Mouse (Mus musculus) splenic B cell, adult 2 months (primary cell): ENCODE data around the gene Arvcf.

Experiments
- DNase-seq: peaks from one replicate; pipeline ENCODE4 v3.0.0-alpha.2; 2011; ENCODE audit warnings: low read depth, low spot score
- H3K27me3 ChIP-seq: 2 replicates; pipeline ENCODE4 v1.6.1; 2012; ENCODE audit warnings: mild to moderate bottlenecking, low read length, moderate library complexity, mixed read lengths; ENCODE audit not compliant: control insufficient read depth, poor library complexity, insufficient read depth, severe bottlenecking
- H3K36me3 ChIP-seq: 2 replicates; pipeline ENCODE4 v1.6.1; 2012; ENCODE audit warnings: mild to moderate bottlenecking, low read length, moderate library complexity, mixed read lengths; ENCODE audit not compliant: control insufficient read depth, poor library complexity, insufficient read depth, severe bottlenecking

Arvcf gene

GRCm38 (mm10) chr16:18342650-18343570 lies 5.1 kb upstream of the Arvcf start:
- peak; percentile 11 for DNase-seq
- Histone ChIP-seq H3K27me3 (no peaks in the 10 kb centered on the region), H3K36me3 (no peaks in the 10 kb centered on the region)

- no peaks in the 10 kb centered on the region for H3K27me3 ChIP-seq
- H3K36me3 ChIP-seq, result no peaks in the 10 kb centered on the region
- DNase-seq, result peak; percentile 95
Measured at GRCm38 (mm10) chr16:18343778-18344177, 4.2 kb upstream of the Arvcf start.

DNA sequence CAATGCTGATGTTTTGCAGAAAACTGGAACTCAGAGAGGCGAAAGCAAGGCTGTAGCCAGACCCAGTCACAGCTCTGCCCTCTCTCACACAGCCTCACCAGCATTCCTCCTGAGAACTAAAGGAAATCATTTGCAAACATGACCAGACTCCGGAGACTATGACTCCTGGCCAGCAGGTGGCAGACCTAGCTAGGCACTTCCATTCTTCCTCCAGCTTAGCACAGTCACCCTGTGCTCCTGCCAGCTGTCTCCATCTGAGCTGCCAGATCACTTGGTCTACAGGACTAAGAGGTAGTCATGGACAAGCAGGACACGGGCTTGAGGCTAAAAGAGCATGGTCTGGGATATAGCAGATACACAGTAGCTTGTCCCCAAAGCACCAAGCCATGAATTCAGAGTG lies 2.7 kb upstream of the Arvcf start:
- DNase-seq, result peak; percentile 86
- Histone ChIP-seq H3K36me3 (no peaks in the 10 kb centered on the region), H3K27me3 (no peaks in the 10 kb centered on the region)

- Histone ChIP-seq H3K36me3 (no peaks in the 10 kb centered on the region), H3K27me3 (no peaks in the 10 kb centered on the region)
- peak; percentile 42 for DNase-seq
Measured at GRCm38 (mm10) chr16:18348601-18349175, 706 bp downstream of the Arvcf start.

DNA sequence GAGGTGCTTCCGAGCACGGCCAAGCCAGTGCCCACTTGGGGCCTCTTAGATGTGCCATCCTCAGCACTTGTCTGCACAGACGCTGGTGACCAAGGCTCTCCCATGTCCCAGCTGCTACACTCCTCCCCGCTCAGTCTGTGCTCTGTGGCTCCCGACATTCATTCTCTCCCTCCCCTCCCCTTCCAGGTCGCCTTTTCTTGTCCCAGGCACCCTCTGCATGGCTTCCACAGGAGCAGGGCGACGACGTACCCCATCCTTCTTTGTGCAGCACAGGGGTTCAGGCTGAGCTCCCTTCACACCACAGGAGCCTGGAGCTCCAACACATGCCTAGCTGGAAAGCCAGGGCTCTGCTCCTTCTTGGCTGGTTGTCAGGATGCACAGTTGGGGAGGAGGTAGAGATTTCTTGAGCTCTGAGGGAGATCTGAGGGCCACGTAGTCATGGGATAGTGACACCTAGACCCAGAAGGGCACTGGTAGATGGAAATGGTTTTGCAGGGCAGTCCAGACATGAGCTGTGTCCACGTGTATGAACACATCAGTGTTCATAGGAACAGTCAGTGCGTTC lies 1.9 kb downstream of the Arvcf start:
- no peaks in the 10 kb centered on the region for H3K36me3 ChIP-seq
- no peaks in the 10 kb centered on the region for H3K27me3 ChIP-seq
- DNase-seq, result no peak

DNA sequence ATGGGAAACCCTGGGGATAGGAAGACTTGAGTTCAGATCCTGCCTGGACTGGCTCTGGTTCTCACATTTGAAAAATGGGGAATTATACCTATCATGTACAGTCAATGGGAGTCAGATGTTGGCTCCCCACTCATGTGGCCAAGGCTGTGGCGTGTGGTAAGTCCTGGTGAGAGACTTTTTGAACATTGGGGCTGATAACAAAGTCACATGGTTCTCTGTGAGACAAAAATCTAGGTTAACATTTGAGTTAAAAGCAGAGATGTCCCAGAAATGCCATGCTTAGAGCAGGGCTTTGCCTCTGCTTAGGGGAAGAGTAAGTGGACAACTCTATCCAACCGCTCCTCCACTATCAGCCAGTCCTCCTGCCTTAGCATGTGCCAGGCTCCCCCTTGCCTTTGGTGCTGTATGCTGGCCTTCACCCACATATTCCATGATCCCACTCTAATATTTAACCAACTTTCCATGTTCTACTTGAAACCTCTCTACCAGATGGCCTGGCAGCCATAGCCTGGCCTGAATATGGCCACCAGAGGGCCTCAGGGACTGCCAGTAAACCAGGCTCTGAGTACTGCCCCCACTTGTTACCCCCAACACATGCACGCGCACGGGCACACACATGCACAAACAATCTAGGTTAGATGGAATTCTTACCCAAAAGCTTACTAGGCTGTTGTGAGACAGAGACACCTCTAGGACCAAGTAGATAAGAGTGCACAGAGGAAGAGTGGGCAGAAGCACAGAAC lies 3.5 kb downstream of the Arvcf start:
- peak; percentile 35 for DNase-seq
- Histone ChIP-seq H3K27me3 (no peaks in the 10 kb centered on the region), H3K36me3 (no peaks in the 10 kb centered on the region)

GRCm38 (mm10) chr16:18353106-18353505 lies 5.1 kb downstream of the Arvcf start:
- no peak for DNase-seq
- H3K36me3 ChIP-seq, result no peaks in the 10 kb centered on the region

DNA sequence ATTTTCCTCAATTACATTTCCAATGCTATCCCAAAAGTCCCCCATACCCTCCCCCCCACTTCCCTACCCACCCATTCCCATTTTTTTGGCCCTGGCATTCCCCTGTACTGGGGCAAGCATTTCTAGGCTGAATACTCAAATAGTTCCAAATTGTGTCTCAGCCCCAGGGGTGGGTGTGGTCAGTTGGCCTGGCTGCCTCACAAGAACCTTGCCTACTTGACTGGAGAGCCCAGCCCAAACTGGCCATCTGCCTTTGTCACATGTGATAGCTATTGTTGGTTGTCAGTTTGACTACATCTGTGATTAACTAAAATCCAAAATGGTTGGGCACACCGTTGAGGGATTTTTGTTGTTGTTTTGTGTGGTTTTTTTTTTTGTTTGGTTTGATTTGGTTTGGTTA lies 9.0 kb downstream of the Arvcf start:
- H3K27me3 ChIP-seq, result no peaks in the 10 kb centered on the region
- no peak for DNase-seq
- no peaks in the 10 kb centered on the region for H3K36me3 ChIP-seq

More at GRCm38 (mm10) chr16:18353106-18353505, 5.1 kb downstream of the Arvcf start:
- no peaks in the 10 kb centered on the region for H3K27me3 ChIP-seq

GRCm38 (mm10) chr16:18357977-18358376 lies 10.0 kb downstream of the Arvcf start:
- no peaks in the 10 kb centered on the region for H3K36me3 ChIP-seq
- H3K27me3 ChIP-seq, result no peaks in the 10 kb centered on the region
- no peak for DNase-seq

DNA sequence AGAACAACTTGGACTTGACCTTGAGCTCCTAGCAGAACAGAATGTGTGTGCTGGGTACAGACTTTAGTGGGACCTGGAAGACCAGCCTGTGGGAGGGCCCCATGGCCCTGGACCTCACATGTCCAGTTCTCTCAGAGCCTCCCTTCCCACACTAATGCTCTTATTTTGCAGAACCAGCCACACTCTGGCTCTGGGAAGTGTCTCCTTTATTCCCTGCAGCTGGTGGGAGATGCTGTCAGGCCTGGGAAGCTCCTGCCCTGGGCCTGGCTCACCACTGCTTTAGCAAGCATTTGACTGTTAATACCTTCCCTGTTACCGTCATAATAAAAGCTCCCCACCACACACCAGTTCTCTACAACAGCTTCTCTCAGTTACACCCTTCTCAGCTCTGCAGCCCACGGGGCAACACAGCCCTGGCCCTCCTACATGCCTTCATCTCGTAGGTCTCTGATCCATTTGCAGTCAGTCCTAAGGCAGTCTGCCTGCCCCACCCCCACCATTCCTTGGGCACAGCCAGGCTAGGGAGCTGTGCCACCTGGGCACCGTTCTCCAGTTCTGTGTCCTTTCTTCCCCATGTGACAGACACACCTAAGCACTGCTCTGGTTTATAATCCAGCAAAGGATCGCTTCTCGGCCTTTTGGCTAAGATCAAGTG lies 12.3 kb downstream of the Arvcf start:
- no peaks in the 10 kb centered on the region; the same call in 1 of the 2 replicates for H3K27me3 ChIP-seq
- no peaks in the 10 kb centered on the region for H3K36me3 ChIP-seq
- no peak for DNase-seq

DNA sequence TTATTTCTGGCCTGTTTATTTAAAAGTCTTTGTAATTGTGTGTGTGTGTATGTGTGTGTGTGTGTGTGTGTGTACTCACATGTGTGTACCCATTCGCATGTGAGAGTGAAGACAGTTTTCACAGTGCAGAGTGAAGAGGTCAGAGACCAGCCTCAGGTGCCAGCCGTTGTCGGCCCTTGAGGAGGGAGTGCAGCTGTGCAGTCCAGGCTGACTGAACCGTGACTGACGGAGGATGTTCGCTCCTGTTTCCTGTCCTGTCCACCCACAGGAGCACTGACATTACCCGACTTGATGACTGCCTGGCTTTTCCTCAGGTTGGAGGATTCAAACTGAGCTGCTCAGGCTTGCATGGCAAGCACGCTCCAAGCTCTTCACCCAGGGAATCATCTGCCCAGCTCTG lies 15.0 kb downstream of the Arvcf start:
- Histone ChIP-seq H3K36me3 (no peaks in the 10 kb centered on the region), H3K27me3 (no peaks in the 10 kb centered on the region; the same call in none of the 2 replicates)
- no peak for DNase-seq

- Histone ChIP-seq H3K27me3 (no peaks in the 10 kb centered on the region; the same call in none of the 2 replicates), H3K36me3 (no peaks in the 10 kb centered on the region)
Measured at GRCm38 (mm10) chr16:18366849-18367248, 18.9 kb downstream of the Arvcf start.

GRCm38 (mm10) chr16:18370197-18370596 lies 22.2 kb downstream of the Arvcf start:
- DNase-seq, result no peak
- H3K36me3 ChIP-seq, result no peaks in the 10 kb centered on the region
- no peaks in the 10 kb centered on the region; the same call in 1 of the 2 replicates for H3K27me3 ChIP-seq

More at GRCm38 (mm10) chr16:18366849-18367248, 18.9 kb downstream of the Arvcf start:
- no peak for DNase-seq

- no peak for DNase-seq
- no peaks in the 10 kb centered on the region for H3K27me3 ChIP-seq
Measured at GRCm38 (mm10) chr16:18373632-18374031, 25.6 kb downstream of the Arvcf start.

More at GRCm38 (mm10) chr16:18373632-18374031, 25.6 kb downstream of the Arvcf start:
- no peaks in the 10 kb centered on the region for H3K36me3 ChIP-seq
